8 mouse cellular contexts compared by ENCODE assay signal in the genomic region with DNA sequence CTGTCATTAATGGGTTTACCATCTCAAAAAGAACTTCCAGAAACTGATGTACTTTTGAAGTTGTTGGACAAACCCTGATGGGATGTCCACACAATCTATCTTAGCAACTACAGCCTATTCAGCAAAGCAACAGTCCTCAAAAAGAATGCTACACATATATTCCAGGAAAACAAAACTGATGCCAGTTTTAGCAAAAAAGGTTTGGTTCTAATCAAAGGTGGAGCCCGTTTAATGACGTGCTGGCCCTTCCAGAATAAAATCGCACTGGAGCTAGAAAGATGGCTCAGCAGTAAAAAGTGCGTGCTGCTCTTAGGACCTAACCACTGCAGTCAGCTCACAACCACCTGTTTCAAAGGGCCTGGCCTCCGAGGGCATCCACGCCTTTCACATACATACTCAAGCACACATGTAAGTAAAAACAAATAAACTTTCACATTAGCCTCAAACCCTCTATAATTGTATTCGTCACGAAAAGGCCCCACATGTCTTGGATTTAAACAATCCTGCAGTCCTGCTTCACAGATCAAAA. TPM values are rescaled to one million over a fixed set of nuclear protein-coding genes. Genes with fewer than 3 reads are reported as not detected.
DNase-seq lines count a peak whose midpoint lies in the region; ATAC-seq and TF ChIP-seq lines count a peak whose summit lies in the region.

No protein-coding gene starts in this region.

- WGBS in kidney, postnatal 0 days = 61% methylated on average over 8 of the region's 8 CpGs
- 61% methylated on average over 8 of the region's 8 CpGs for WGBS in embryonic facial prominence, embryonic 14.5 days
- 81% methylated on average over 8 of the region's 8 CpGs for WGBS in limb, embryonic 10.5 days
- 66% methylated on average over 8 of the region's 8 CpGs for WGBS in neural tube, embryonic 15.5 days

- no peaks in the 10 kb centered on the region for H3K9me3 ChIP-seq in kidney, postnatal 0 days (replicated peaks; ENCODE audit: low read length)
- no peaks in the 10 kb centered on the region for H3K9me3 ChIP-seq in embryonic facial prominence, embryonic 14.5 days (ENCODE audit: control insufficient read depth, low read length)
- H3K9me3 ChIP-seq in limb, embryonic 10.5 days (replicated peaks) = no peaks in the 10 kb centered on the region
- H3K9me3 ChIP-seq in neural tube, embryonic 15.5 days (replicated peaks) = no peaks in the 10 kb centered on the region

- no peaks in the 10 kb centered on the region; the same call in 1 of the 2 replicates for H3K4me1 ChIP-seq in kidney, postnatal 0 days (replicated peaks; ENCODE audit: insufficient read depth, low read length)
- peaks cover 18% of the 10 kb centered on the region for H3K4me1 ChIP-seq in embryonic facial prominence, embryonic 14.5 days (ENCODE audit: control insufficient read depth, insufficient read depth, low read length)
- peaks cover 28% of the 10 kb centered on the region for H3K4me1 ChIP-seq in limb, embryonic 10.5 days
- peaks cover 27% of the 10 kb centered on the region for H3K4me1 ChIP-seq in neural tube, embryonic 15.5 days

- peak overlapping the region; percentile 97; the same call in 1 of the 2 replicates for H3K4me3 ChIP-seq in kidney, postnatal 0 days (replicated peaks; ENCODE audit: low read depth, low read length)
- peak overlapping the region; percentile 97 for H3K4me3 ChIP-seq in embryonic facial prominence, embryonic 14.5 days (ENCODE audit: low read depth, low read length)
- H3K4me3 ChIP-seq in limb, embryonic 10.5 days = peak overlapping the region; percentile 97
- peak overlapping the region; percentile 88 for H3K4me3 ChIP-seq in neural tube, embryonic 15.5 days (replicated peaks)

- H3K36me3 ChIP-seq in kidney, postnatal 0 days (ENCODE audit: insufficient read depth, low read length) = no peaks in the 10 kb centered on the region; the same call in 1 of the 2 replicates
- peaks cover 16% of the 10 kb centered on the region for H3K36me3 ChIP-seq in embryonic facial prominence, embryonic 14.5 days (ENCODE audit: control insufficient read depth, insufficient read depth, low read length)
- peaks cover 46% of the 10 kb centered on the region for H3K36me3 ChIP-seq in limb, embryonic 10.5 days
- H3K36me3 ChIP-seq in neural tube, embryonic 15.5 days = peaks cover 2% of the 10 kb centered on the region; the same call in 1 of the 2 replicates

- H3K27ac ChIP-seq in kidney, postnatal 0 days = no peak overlapping the region
- H3K27ac ChIP-seq in embryonic facial prominence, embryonic 14.5 days (replicated peaks; ENCODE audit: low read depth, low read length) = no peak overlapping the region
- H3K27ac ChIP-seq in limb, embryonic 10.5 days = no peak overlapping the region
- no peak overlapping the region for H3K27ac ChIP-seq in neural tube, embryonic 15.5 days (replicated peaks)

- no peak for DNase-seq in kidney, postnatal 0 days (ENCODE audit: low spot score)
- no peak for DNase-seq in kidney, postnatal 25 days
- DNase-seq in embryonic facial prominence, embryonic 14.5 days (ENCODE audit: low spot score) = no peak
- DNase-seq in limb, embryonic 10.5 days (ENCODE audit: low spot score) = no peak
- DNase-seq in ovary, postnatal 10 days (ENCODE audit: low spot score) = no peak
- DNase-seq in cerebellum, postnatal 14 days = no peak
- no peak for DNase-seq in urinary bladder, postnatal 10 days (ENCODE audit: low spot score)

- no peak for TF ChIP-seq CTCF in kidney, postnatal 0 days (IDR thresholded peaks at IDR 0.05; ENCODE audit: low read depth)

- H3K4me2 ChIP-seq in kidney, postnatal 0 days (ENCODE audit: low read length) = peak overlapping the region; percentile 68
- H3K4me2 ChIP-seq in embryonic facial prominence, embryonic 14.5 days (ENCODE audit: low read depth, low read length) = peak overlapping the region; percentile 82
- peak overlapping the region; percentile 89 for H3K4me2 ChIP-seq in neural tube, embryonic 15.5 days

- H3K27me3 ChIP-seq in kidney, postnatal 0 days (ENCODE audit: insufficient read depth, low read length) = no peaks in the 10 kb centered on the region
- H3K27me3 ChIP-seq in embryonic facial prominence, embryonic 14.5 days (replicated peaks; ENCODE audit: control insufficient read depth, insufficient read depth, low read length) = no peaks in the 10 kb centered on the region
- no peaks in the 10 kb centered on the region for H3K27me3 ChIP-seq in limb, embryonic 10.5 days (ENCODE audit: low read depth, poor library complexity, severe bottlenecking)
- H3K27me3 ChIP-seq in neural tube, embryonic 15.5 days (replicated peaks) = no peaks in the 10 kb centered on the region

- no peak overlapping the region; the same call in 1 of the 2 replicates for H3K9ac ChIP-seq in kidney, postnatal 0 days (ENCODE audit: low read depth, low read length)
- no peak overlapping the region; the same call in 1 of the 2 replicates for H3K9ac ChIP-seq in embryonic facial prominence, embryonic 14.5 days (ENCODE audit: low read depth, low read length)
- H3K9ac ChIP-seq in neural tube, embryonic 15.5 days (replicated peaks) = no peak overlapping the region

- ATAC-seq in kidney, postnatal 0 days (replicated peaks; ENCODE audit: low FRiP score, low read depth) = no peak
- ATAC-seq in embryonic facial prominence, embryonic 14.5 days (ENCODE audit: low read depth) = no peak
- ATAC-seq in neural tube, embryonic 15.5 days (ENCODE audit: low FRiP score) = no peak

RNA-seq across cellular contexts. Expression of a gene that starts 18.8 kb away (rescaled TPM):
- 10.4 and 11.2 TPM in 2 replicates for polyA plus RNA-seq in kidney, postnatal 0 days (2015; fragmentation: Nextera tagmentation; extraction: Ambion mirVana)
- 16.7 and 20.0 TPM in 2 replicates for polyA plus RNA-seq in embryonic facial prominence, embryonic 14.5 days (2014; fragmentation: Nextera tagmentation; extraction: Ambion mirVana)
- 12.6 and 14.0 TPM in 2 replicates for polyA plus RNA-seq in limb, embryonic 10.5 days (2016; fragmentation: Nextera tagmentation; extraction: Ambion mirVana)
- 7.8 and 8.8 TPM in 2 replicates for polyA plus RNA-seq in neural tube, embryonic 15.5 days (2015; fragmentation: Nextera tagmentation; extraction: Ambion mirVana)
